Mouse (Mus musculus) gastrocnemius, postnatal 25 days (tissue): ENCODE data around the gene Mia. TPM values are rescaled to one million over a fixed set of nuclear protein-coding genes. Genes with fewer than 3 reads are reported as not detected.

ENCODE experiments used
- DNase-seq: peaks from one replicate; pipeline ENCODE4 v3.0.0; 2022
- microRNA-seq, 2 experiments: library from miRNA; unstranded; fragments of <30 nt; microRNA quantifications; one replicate each; pipeline ENCODE4 v1.2.0; 2021; ENCODE audit warnings: borderline replicate concordance in 2 of 2
- total RNA-seq, 2 experiments: library from RNA; stranded (reverse); gene quantifications; 1 replicate in 1 of 2; 2 replicates in 1 of 2; pipeline ENCODE4 v1.2.3; 2021

Mia gene
- total RNA-seq, 2 experiments from 2014 or later, result not detected

DNA sequence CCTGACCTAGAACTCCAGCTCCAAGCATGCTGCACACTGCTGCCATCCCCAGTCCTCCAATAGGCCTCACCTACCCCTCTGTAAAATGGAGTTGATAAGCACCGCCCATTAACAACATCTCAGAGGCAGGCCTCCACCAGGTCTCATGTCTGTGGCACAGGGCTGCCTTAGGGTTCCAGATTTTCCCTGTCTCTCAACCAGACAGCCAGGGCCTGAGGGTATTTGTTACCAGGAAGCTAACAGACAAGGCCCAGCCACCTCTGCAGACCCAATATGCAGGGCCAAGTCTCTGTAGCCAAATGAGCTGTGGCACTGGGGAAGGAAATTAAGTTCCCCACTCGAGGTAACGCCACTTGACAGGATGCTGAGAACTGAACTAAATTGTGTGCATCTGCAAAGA is 20.0 kb downstream of the Mia start:
- DNase-seq, result no peak

DNA sequence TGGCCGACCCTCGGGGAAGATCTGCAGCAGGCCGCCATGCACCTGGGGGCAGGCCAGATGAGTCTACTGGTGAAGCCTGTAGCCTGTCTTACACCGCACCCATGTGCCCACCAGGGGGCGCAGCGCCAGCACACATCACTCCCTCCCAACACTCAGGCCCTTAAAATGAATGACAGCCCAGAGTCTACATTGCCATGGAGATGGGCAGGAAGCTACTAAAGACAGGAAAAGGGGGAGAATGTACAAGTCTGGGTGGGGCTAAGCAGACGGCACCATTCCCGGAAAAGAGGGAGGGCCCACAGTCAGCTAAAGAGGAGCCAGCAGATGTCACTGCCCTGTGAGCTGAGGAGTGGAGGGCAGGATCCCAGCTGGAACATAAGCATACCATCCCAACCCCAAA is 21.1 kb downstream of the Mia start:
- peak; percentile 85 for DNase-seq

GRCm38 (mm10) chr7:27159256-27159655 is 21.7 kb downstream of the Mia start:
- no peak for DNase-seq

GRCm38 (mm10) chr7:27158171-27158570 is 22.8 kb downstream of the Mia start:
- DNase-seq, result no peak

DNA sequence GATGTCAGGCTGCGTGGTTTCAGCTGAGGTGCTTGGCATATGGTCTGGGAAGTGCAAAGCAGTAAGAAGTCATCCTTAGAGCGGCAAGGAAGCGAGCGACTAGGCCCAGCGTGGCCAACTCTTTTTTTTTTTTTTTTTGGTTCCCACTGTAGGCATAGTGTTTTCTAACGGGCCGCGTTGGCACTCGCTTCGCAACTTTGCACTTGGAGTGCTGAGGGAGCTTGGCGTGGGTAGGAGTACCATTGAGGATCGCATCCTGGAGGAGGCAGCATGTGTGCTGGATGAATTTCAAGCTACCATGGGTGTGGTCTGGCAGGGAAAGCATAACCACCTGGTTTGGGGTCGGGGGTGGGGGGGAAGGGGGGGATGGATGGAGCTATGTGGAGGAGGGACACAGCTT is 25.0 kb downstream of the Mia start:
- no peak for DNase-seq

DNA sequence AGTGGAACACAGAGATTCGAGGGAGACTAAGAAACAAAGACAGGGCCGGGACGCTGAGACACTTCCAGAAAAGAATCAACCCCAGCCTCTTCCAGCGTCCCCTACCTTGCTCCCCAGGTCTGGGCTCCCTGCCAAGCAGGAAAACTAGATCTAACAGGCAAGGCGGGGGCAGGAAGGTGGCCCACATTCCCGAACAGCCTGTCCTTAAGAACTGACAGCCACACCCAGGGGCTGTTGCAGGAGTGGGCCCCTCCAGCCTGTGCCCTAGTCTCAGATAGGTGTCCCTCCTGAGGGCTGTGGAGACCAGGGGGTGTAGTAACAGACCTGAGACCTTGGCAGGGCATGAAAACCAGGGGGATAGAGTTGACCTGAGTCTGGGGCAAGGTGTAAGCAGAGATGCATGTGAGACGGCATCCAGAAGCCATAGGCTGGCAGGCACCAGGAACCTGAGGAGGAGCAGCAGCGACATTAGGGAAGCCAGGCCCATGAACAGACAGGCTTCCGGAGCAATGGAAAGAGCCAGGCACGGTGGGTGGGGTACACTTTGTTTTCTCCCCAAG is 27.7 kb downstream of the Mia start, which contains the start of gene Cyp2t4:
Gene Cyp2t4, plus strand, starts transcription at position 510 of the 560 bp plus-strand sequence.
- DNase-seq, result peak; percentile 69

DNA sequence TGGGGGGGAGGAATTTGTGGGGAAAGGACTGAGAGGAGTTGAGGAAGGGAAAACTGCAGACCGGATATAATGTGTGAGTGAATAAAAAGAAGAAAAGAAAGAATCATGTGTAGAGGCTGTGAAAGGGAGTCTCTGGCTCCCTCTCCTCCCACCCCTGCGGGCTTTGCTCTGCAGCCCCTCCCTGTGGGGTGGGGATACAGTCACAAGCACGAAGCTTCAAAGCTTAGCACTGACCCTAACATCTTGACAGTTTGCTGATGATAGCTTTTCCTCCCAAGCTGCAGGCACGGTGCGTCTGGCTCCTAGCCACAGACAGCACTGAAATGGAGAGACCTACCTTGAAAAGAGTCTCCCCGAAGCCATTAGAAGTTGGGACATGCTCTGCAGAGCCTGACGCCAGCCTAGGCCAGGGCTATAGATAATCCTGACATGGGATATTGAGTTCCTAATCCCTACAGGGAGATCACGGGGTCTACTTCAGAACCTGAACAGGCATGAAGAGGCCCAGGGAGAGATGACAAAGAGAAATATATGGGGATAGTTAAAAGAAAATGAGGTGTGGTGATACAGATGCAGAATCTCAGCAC is 44.5 kb downstream of the Mia start:
- no peak for DNase-seq

DNA sequence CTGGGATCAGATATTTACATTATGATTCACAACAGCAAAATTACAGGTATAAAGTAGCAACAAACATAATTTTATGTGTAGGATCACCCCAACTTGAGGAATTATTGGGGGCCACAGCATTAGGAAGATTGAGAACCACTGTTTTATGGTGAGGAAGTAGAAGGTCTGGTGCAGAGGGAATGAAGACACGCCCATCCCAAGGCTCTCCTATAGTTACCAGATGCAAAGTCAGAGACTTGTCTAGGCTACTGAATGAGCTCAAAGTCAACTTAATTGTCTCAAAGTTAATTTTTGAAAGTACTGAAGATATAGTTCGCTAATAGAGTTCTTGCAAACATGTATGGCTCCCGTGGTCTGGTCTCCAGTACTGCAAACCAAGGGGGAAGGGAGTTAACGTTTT is 47.2 kb downstream of the Mia start:
- no peak for DNase-seq

- no peak for DNase-seq
Measured at GRCm38 (mm10) chr7:27133156-27133555, 47.8 kb downstream of the Mia start.

DNA sequence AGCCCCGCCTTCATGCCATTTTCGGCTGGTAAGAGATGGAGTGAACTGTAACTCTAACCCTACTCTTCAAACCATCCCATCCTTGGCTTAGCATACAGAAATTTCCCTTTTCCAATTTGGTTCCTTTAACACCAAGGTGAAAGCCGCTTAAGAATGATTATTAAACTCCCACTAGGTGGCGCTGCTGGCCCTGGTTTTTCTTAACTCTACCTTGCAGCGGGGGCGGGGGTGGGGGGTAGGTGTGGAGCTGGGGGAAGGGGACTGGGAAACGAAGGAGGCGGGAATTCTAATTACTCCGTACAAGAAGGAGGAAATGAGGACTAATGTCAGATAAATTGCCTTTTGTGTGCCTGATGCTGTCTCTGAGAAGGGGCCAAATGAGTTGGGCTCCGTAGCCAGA is 48.4 kb downstream of the Mia start:
- DNase-seq, result no peak

- no peak for DNase-seq
Measured at GRCm38 (mm10) chr7:27131387-27131786, 49.6 kb downstream of the Mia start.

DNA sequence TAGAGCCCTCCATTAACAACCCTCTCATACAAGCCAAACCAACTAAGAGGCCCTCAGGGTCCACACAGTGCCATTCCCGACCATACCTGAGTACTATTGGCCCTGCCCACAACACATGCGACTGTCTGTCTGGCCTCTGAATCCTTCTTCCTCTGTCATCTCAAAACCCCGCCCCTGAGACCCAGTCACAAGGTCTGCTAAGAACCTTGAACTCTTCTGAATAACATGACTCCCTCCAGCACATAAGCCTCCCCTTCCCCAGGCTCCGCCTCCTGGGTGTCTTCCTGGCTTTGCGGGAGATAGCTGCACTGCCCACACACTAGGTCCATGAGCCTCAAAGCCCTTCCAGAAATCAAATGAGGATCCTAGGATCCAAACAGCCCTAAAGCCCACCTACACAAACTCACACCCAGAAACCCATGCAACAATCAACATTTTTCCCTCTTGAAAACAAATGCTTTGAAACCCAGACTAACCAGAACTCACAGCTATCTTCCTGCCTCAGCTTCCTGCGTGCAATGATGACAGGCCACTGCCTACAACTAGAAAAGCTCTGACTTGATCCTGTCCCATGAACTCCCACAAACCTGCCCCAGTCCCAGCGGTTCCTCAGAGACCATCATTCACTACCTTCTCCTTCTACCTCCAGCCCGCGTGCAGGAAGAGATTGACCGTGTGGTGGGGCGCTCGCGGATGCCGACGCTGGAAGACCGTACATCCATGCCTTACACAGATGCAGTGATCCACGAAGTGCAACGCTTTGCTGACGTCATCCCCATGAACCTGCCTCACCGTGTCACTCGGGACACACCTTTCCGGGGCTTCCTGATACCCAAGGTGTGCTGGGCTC is 50.2 kb downstream of the Mia start:
- DNase-seq, result no peak

GRCm38 (mm10) chr7:27129811-27130210 is 51.1 kb downstream of the Mia start:
- DNase-seq, result no peak

Small RNAs within 50 kb of the gene (microRNA-seq; reads per million reads assigned to microRNA genes)
- gene Mir1191 (0 to 0.53 reads per million in 2 experiments), gene Mir3101 (0 to 0.26 reads per million in 2 experiments)

Other genes with a start within 250 kb of the Mia start
- gene Cyp2a22, start 241.8 kb downstream of the Mia start, total RNA-seq, result not detected
- not detected for gene Cyp2a12, start 152.1 kb downstream of the Mia start, total RNA-seq
- 1 to 10 TPM in 1 of 2 experiments, not detected in 1; 3.4 TPM for gene Cyp2f2, start 61.2 kb downstream of the Mia start, total RNA-seq
- gene Cyp2t4, start 27.4 kb downstream of the Mia start, total RNA-seq, result not detected
- 100 to 1,000 TPM in 1 of 2 experiments, 10 to 100 TPM in 1; 92.9 to 103 TPM for gene Egln2, start 14.4 kb downstream of the Mia start, total RNA-seq
- gene Rab4b, start 2.3 kb downstream of the Mia start, total RNA-seq, result 10 to 100 TPM; 10.1 to 10.4 TPM
- not detected for gene Gm21983, start 71 bp downstream of the Mia start, total RNA-seq
- 10 to 100 TPM; 12.1 to 13.0 TPM for gene BC024978, start 14.6 kb upstream of the Mia start, total RNA-seq
- gene Snrpa, start 15.1 kb upstream of the Mia start, total RNA-seq, result 10 to 100 TPM; 31.4 to 31.8 TPM
- 1 to 10 TPM; 2.3 to 3.6 TPM for gene Itpkc, start 47.5 kb upstream of the Mia start, total RNA-seq
- 1 to 10 TPM; 3.0 to 4.9 TPM for gene Coq8b, start 51.9 kb upstream of the Mia start, total RNA-seq
- gene Numbl, start 77.3 kb upstream of the Mia start, total RNA-seq, result 1 to 10 TPM; 3.6 to 5.4 TPM
- gene Ltbp4, start 156.5 kb upstream of the Mia start, total RNA-seq, result 10 to 100 TPM; 69.4 to 77.8 TPM
- gene Shkbp1, start 174.9 kb upstream of the Mia start, total RNA-seq, result 1 to 10 TPM in 1 of 2 experiments, under 1 TPM in 1; 1.00 to 3.1 TPM
- not detected for gene Gm20479, start 176.3 kb upstream of the Mia start, total RNA-seq